Mouse (Mus musculus): Measurements from ENCODE around the gene Ankdd1a.

The Ankdd1a gene

GRCm38 (mm10) chr9:65519807-65520504 is at the start of gene Ankdd1a:
Ankdd1a (minus strand) TSS chr9:65520193.
- no peak for DNase-seq (ENCODE audit: low spot score)

- DNase-seq (ENCODE audit: low spot score), result no peak
These were observed 49.5 kb upstream of the Ankdd1a start for GRCm38 (mm10) chr9:65569491-65569971.

GRCm38 (mm10) chr9:65568787-65569186 is 48.8 kb upstream of the Ankdd1a start:
- DNase-seq (ENCODE audit: low spot score), result no peak

- DNase-seq (ENCODE audit: low spot score), result no peak
These were observed 44.7 kb upstream of the Ankdd1a start for GRCm38 (mm10) chr9:65564698-65565097.

- DNase-seq (ENCODE audit: low spot score), result no peak
These were observed 43.1 kb upstream of the Ankdd1a start for GRCm38 (mm10) chr9:65563073-65563472.

GRCm38 (mm10) chr9:65562081-65562506 is 42.1 kb upstream of the Ankdd1a start:
- DNase-seq (ENCODE audit: low spot score), result no peak

GRCm38 (mm10) chr9:65561016-65561415 is 41.0 kb upstream of the Ankdd1a start:
- no peak for DNase-seq (ENCODE audit: low spot score)

GRCm38 (mm10) chr9:65558806-65559205 is 38.8 kb upstream of the Ankdd1a start:
- DNase-seq (ENCODE audit: low spot score), result no peak

GRCm38 (mm10) chr9:65556979-65557378 is 37.0 kb upstream of the Ankdd1a start:
- DNase-seq (ENCODE audit: low spot score), result no peak

GRCm38 (mm10) chr9:65556349-65556748 is 36.4 kb upstream of the Ankdd1a start:
- DNase-seq (ENCODE audit: low spot score), result no peak

GRCm38 (mm10) chr9:65555621-65556020 is 35.6 kb upstream of the Ankdd1a start:
- no peak for DNase-seq (ENCODE audit: low spot score)

- no peak for DNase-seq (ENCODE audit: low spot score)
These were observed 35.0 kb upstream of the Ankdd1a start for GRCm38 (mm10) chr9:65555001-65555405.

- no peak for DNase-seq (ENCODE audit: low spot score)
These were observed 32.7 kb upstream of the Ankdd1a start for GRCm38 (mm10) chr9:65552711-65553110.

- peak; percentile 28 for DNase-seq (ENCODE audit: low spot score)
These were observed 32.1 kb upstream of the Ankdd1a start for GRCm38 (mm10) chr9:65552141-65552540.

- DNase-seq (ENCODE audit: low spot score), result peak; percentile 78
These were observed 31.0 kb upstream of the Ankdd1a start for GRCm38 (mm10) chr9:65551035-65551434.

- no peak for DNase-seq (ENCODE audit: low spot score)
These were observed 30.3 kb upstream of the Ankdd1a start for GRCm38 (mm10) chr9:65550079-65550831.

- no peak for DNase-seq (ENCODE audit: low spot score)
These were observed 29.6 kb upstream of the Ankdd1a start for GRCm38 (mm10) chr9:65549643-65550042.

- no peak for DNase-seq (ENCODE audit: low spot score)
These were observed 29.1 kb upstream of the Ankdd1a start for GRCm38 (mm10) chr9:65549139-65549538.

- no peak for DNase-seq (ENCODE audit: low spot score)
These were observed 28.3 kb upstream of the Ankdd1a start for GRCm38 (mm10) chr9:65548311-65548710.

GRCm38 (mm10) chr9:65547844-65548243 is 27.9 kb upstream of the Ankdd1a start:
- DNase-seq (ENCODE audit: low spot score), result no peak

- DNase-seq (ENCODE audit: low spot score), result no peak
These were observed 27.1 kb upstream of the Ankdd1a start for GRCm38 (mm10) chr9:65547111-65547510.

- no peak for DNase-seq (ENCODE audit: low spot score)
These were observed 26.4 kb upstream of the Ankdd1a start for GRCm38 (mm10) chr9:65546413-65546695.

GRCm38 (mm10) chr9:65545635-65546412 is 25.8 kb upstream of the Ankdd1a start:
- no peak for DNase-seq (ENCODE audit: low spot score)

All from T-cell, adult 2 months (primary cell).